Mouse (Mus musculus) gastrocnemius, postnatal 10 days (tissue): ENCODE data around the gene Tgfbr1. TPM values are rescaled to one million over a fixed set of nuclear protein-coding genes. Genes with fewer than 3 reads are reported as not detected.
"Not testable (repeated sequence)": the region's sequence is repeated elsewhere in the genome, so short reads cannot be mapped to it uniquely, and the experiment has no call there.

Experiments
- DNase-seq: peaks from one replicate; pipeline ENCODE4 v3.0.0; 2021; ENCODE audit warnings: mixed read lengths
- total RNA-seq, 2 experiments: library from RNA; stranded (reverse); gene quantifications; 2 replicates each; pipeline ENCODE4 v1.2.3; 2021

The Tgfbr1 gene
- total RNA-seq, 2 experiments from 2014 or later, result 24.3 to 30.5 TPM

- DNase-seq, result no peak
Measured at GRCm38 (mm10) chr4:47347022-47347421, 6.0 kb upstream of the Tgfbr1 start.

GRCm38 (mm10) chr4:47349759-47350158, 3.3 kb upstream of the Tgfbr1 start:
- DNase-seq, result no peak

DNA sequence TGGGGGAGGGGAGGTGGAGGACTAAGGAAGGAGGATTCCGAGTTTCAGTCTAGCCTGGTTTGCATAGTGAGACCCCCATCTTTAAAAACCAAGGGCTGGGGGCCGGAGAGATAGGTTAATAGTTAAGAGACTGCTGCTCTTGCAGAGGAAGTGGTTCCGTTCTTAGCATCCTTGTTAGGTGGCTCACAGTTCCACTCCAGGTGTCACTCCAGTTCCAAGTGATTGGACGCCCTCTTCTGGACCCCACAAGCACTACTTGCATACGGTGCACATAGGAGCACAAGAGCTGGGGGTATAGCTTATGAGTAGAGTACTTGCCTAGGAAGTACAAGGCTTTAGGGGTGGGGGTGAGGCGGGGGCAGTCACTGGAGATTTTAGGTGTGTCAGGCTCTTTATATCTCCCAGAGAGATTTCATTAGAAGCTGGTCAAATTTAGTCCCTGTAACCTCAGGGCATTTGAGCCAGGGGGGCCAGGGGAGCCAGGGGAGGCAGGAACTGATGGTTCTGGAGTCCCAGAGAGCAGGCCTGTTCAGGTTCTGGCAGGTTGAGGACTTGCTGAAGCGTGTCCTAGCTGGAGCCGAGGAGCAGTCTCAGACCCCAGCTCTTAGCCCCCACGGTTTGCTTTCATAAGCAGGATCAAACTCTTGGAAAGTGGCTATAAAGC, 1.5 kb upstream of the Tgfbr1 start:
- peak; percentile 10 for DNase-seq

DNA sequence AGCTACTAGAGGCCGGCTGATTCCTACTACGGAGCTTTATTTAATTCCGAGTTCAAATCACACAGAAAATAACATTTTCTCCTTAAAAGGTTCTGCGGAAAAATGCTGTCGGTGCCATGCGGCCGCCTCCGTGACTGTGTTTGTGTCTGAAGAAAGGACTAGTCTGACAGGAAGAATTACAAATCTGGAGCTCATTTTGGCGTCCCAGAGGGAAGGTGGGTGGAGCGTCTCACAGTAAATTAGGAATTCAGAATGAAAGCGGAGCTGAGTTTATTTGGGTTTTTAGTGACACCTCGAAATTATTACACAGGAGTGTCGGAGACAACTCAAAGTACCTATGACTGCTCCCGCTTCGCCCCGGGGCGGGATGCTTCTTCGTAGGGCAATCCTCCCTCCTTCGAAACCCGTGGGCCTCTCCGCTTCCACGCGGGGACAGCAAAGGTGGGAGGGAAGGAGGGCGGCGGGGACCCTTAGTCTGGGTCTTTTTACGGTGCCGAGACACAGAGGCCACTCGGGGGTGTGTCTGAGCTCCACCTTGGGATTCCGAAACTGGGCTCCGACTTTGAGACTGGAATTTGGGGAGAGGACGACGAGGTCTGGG, 861 bp upstream of the Tgfbr1 start:
- DNase-seq, result peak; percentile 49

GRCm38 (mm10) chr4:47353416-47354111, 542 bp downstream of the Tgfbr1 start:
- peak; percentile 79 for DNase-seq

DNA sequence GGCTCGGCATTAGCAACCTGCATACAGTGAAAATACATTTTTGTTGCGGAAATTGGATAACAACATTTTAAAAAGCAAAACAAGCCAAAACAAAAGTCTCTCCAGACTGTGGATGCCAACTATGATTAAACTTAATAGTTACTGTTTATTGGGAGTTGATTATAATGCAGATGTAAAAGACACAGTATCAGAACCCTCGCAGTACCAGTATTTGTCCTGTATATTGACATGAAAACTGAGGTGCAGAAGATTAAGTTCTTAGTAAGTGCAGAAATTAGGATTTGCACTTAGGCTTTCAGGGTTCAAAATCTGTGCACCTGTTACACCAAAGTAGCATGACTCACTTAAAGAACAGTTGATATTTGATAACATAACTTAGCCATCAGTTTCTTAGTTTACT, 1.3 kb downstream of the Tgfbr1 start:
- DNase-seq, result no peak

GRCm38 (mm10) chr4:47362662-47363061, 9.6 kb downstream of the Tgfbr1 start:
- DNase-seq, result no peak

GRCm38 (mm10) chr4:47363134-47363533, 10.1 kb downstream of the Tgfbr1 start:
- no peak for DNase-seq

DNA sequence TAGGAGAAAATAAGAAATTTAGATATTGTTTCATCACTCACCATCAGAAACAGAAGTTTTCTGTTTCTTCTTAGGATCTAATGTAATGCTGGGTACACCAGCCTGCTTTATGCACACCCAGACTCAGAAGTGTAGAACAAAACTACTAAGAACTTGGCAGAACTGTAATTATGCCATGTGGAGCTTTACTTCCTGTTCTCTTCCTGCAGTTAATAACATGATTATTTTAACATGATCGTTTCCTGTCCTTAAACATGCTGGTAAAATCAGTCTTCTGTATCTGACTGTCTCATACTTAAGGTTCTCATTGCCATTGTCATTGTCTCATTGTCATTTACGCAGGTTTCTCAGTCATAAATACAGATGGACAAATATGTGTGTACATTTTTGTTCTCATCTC, 15.7 kb downstream of the Tgfbr1 start:
- no peak for DNase-seq

DNA sequence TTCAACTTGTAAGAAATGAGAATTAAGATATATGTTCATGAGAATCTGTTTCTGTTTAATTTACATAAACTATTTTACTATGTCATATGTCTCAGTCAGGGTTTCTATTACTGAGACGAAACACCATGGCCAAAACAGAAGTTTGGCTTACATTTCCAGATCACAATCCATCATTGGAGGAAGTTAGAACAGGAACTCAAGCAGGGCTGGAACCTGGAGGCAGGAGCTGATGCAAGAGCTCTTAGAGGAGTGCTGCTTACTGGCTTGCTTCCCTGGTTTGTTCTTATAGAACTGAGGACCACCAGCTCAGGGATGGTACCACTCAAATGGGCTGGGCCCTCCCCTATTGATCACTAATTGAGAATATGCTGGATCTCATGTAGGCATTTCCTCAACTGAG, 25.7 kb downstream of the Tgfbr1 start:
- no peak for DNase-seq

DNA sequence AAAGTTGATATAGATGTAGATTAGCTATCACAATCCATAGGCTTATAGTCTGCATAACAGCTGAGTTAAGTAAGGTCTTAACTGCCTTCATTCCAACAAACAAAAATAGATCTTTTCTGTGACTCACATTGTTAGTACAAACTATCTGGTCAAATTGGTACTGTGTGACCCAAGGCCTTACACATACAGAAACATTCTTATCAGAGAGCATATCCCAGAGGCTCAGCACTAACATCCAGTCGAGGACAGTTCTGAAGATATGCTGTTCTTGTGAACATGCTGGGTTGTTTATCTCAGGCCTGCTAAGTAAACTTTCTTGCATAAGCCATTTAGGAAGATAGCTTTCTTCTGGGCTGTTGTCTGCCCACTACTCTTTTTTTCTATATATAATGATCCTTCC, 29.4 kb downstream of the Tgfbr1 start:
- DNase-seq, result no peak

- not testable (repeated sequence) for DNase-seq
Measured at GRCm38 (mm10) chr4:47391926-47392325, 38.9 kb downstream of the Tgfbr1 start.

GRCm38 (mm10) chr4:47396251-47396650, 43.2 kb downstream of the Tgfbr1 start:
- no peak for DNase-seq

- DNase-seq, result no peak
Measured at GRCm38 (mm10) chr4:47397951-47398687, 45.1 kb downstream of the Tgfbr1 start.

DNA sequence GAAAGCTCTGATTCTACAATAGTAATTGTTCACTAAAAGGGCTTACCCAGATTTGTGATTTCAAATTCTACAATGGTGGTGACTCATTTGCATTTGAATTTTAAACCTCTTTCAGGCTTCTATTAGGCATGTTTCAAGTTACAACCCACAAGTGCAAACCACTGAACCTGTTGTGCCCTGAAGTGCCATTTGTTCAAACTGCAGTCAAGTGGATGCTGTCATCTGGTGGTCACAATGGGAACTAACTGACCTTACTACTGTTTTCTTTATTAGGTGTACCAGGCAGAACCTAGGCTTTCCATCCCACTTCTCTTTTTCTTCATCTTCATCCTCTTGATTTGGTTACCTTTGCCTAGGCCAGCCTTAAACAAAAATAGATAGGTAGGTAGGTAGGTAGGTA, 46.8 kb downstream of the Tgfbr1 start:
- no peak for DNase-seq

DNA sequence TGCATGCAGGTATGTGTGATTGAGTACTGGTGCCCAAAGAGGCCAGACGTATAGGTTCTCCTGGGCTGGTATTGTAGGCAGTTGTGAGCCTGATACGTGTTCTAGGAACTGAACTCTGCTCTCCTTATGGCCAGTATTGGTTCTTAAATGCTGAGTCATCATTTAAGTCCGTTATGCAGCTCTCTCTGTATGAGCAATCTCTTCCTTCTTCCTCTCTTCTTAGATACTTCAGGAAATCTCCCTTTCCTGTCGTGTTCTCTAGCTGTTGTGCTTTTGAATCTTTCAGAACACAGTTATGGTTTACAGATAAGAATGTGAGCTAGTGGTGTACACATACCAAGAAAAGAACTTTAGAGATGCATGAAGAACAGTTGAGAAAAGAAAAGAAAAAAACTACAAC, 47.3 kb downstream of the Tgfbr1 start:
- no peak for DNase-seq

DNA sequence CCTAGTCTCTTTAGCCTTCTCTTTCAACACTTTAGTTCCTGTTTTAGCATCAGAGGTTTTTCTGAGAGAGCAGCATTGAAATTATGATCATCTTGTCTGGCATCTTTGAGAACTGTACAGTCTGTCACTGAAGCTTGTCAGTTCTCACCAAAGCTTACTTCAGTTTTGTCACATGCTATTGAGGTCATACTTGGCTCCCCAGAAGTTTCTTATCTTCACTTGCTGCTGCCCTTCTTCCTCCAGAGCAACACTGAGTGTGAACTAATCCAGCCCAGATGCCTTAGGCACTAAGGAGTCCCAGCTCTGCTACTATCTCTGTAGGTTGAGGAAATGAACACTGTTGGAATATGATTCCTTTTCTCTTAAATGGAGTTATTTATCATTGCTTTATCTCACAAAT, 49.2 kb downstream of the Tgfbr1 start:
- no peak for DNase-seq

DNA sequence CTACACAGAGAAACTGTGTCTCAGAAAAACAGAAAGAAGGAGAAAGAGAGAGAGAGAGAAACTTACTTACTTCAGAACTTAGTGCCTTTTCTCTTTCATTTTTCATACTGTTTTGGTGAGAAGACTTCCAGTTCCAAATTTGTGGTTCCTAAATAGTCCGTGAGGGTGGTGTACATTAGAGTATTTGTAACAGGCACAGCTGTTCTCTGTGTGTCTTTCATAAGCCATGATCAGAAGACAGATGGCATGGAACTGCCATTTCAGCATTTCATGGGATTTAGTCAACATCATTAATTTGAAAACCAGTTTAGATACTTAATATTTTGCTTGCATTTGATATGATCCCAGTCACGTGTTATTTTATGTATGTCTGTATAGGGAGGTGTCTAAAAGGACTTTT, 51.5 kb downstream of the Tgfbr1 start:
- DNase-seq, result no peak

- DNase-seq, result no peak
Measured at GRCm38 (mm10) chr4:47407161-47407560, 54.1 kb downstream of the Tgfbr1 start.

GRCm38 (mm10) chr4:47417871-47418270, 64.8 kb downstream of the Tgfbr1 start:
- DNase-seq, result no peak

- peak; percentile 26 for DNase-seq
Measured at GRCm38 (mm10) chr4:47419268-47419973, 66.4 kb downstream of the Tgfbr1 start.

- no peak for DNase-seq
Measured at GRCm38 (mm10) chr4:47420191-47420590, 67.2 kb downstream of the Tgfbr1 start.
